Mouse (Mus musculus) small intestine, adult 2 months (tissue): ENCODE results near the gene Vsx1. TPM values are rescaled to one million over a fixed set of nuclear protein-coding genes. Genes with fewer than 3 reads are reported as not detected.

Experiments
- H3K27ac ChIP-seq: fragments of 200-500 bp; 2 replicates; pipeline ENCODE4 v1.5.1; 2012; ENCODE audit warnings: low read depth, low read length, control low read depth, inconsistent platforms; ENCODE audit not compliant: insufficient read depth
- H3K27me3 ChIP-seq: fragments of 200-500 bp; 2 replicates; pipeline ENCODE4 v1.6.1; 2012; ENCODE audit warnings: mild to moderate bottlenecking, moderate library complexity, low read length, inconsistent platforms; ENCODE audit not compliant: control insufficient read depth, insufficient read depth
- H3K36me3 ChIP-seq: fragments of 200-500 bp; 2 replicates; pipeline ENCODE4 v1.6.1; 2012; ENCODE audit warnings: mild to moderate bottlenecking, low read length, control low read depth, inconsistent platforms; ENCODE audit not compliant: control insufficient read depth, insufficient read depth
- H3K4me1 ChIP-seq: fragments of 200-500 bp; 2 replicates; pipeline ENCODE4 v1.6.1; 2012; ENCODE audit warnings: low read length, inconsistent platforms, mixed read lengths; ENCODE audit not compliant: control insufficient read depth, insufficient read depth, insufficient read length
- H3K4me3 ChIP-seq: fragments of 200-500 bp; 2 replicates; pipeline ENCODE4 v1.5.1; 2012; ENCODE audit warnings: low read depth, mild to moderate bottlenecking, control low read depth, inconsistent platforms, low read length, moderate library complexity
- CTCF ChIP-seq: fragments of 200-500 bp; IDR thresholded peaks from 2 replicates; pipeline ENCODE4 v1.5.1; 2012; ENCODE audit warnings: low read depth, mild to moderate bottlenecking, control low read depth, inconsistent platforms, low read length, moderate library complexity, mixed read lengths; ENCODE audit not compliant: insufficient replicate concordance, insufficient read length; ENCODE audit errors: extremely low read depth
- POLR2A ChIP-seq: fragments of 200-500 bp; IDR thresholded peaks from 2 replicates; pipeline ENCODE4 v1.6.1; 2012; ENCODE audit warnings: low read depth, mild to moderate bottlenecking, control low read depth, inconsistent platforms, low read length, moderate library complexity
- WGBS: fragments of 180-500 bp; shearing (Covaris S2); methylation state at CpG from one replicate; pipeline ENCODE4 v1.1.7; 2018; 5-methylcytosine and 5-hydroxymethylcytosine counted together
- polyA plus RNA-seq: library from polyadenylated mRNA; depleted of rRNA; stranded (reverse); fragments of >200 nt; gene quantifications from 2 replicates; pipeline ENCODE4 v1.2.3, GENCODE M21; 2012; rRNA removed

Vsx1 gene
- not detected in 2 replicates for polyA plus RNA-seq

DNA sequence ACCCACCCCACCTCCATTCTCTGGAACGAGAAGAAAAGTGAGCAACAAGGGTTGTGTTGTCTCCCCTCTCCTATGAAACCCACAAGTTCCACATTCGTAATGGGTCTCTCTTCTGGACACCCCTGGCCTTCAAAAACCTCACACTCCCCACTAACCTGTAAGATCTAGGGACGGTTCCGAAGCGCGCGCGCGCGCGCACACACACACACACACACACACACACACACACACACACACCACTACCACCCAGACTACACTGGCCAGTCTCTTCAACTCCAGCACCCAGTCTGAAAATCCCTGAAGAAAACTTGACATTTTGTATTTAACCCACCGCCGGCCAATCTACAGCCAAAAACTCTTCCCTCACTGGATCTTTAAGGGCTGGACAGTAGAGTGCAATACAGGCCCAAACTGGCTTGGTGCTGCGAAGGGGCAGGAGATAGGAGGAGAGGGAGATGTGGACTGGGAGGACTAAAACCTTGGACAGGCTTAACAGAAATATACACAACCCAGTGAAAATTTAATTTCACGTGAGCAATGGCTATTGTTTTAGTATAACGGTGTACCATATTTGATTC lies at the start of gene Vsx1:
TSS of gene Vsx1 (minus strand) at position 138 of the 578 bp plus-strand sequence.
- Histone ChIP-seq H3K4me3 (peak within 1 kb of the TSS; percentile 29), H3K36me3 (no peaks in the 10 kb centered on the region), H3K4me1 (peaks cover 3% of the 10 kb centered on the region; the same call in 1 of the 2 replicates), H3K27me3 (peaks cover 36% of the 10 kb centered on the region), H3K27ac (no peak within 1 kb of the TSS)
- 42% methylated on average over 16 of the region's 16 CpGs for WGBS
- TF ChIP-seq POLR2A (no peak), CTCF (no peak)

DNA sequence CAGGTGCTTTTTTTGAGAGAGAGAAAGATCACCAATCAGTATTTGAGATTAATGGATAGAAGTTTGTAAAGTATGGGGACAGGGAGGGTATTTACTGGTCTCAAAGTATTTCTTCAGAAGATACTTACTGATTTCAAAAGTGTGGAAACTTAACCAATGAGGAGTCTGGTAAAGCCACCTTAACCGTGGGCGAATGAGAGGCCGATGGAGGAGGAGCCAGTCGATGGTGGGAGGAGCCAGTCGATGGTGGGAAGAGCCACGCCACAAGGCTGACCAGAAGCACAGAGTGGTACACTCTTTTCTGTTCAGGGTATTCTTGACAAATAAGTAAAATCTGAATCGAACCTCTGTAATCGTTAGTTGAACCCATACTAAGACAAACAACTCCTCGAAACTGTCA lies 48.7 kb upstream of the Vsx1 start:
- no peak overlapping the region for H3K4me3 ChIP-seq
- TF ChIP-seq POLR2A (no peak), CTCF (no peak)
- 67% methylated on average over 9 of the region's 9 CpGs for WGBS
- H3K27ac ChIP-seq: no peak overlapping the region
- no peaks in the 10 kb centered on the region for H3K27me3 ChIP-seq
- H3K36me3 ChIP-seq: no peaks in the 10 kb centered on the region
- no peaks in the 10 kb centered on the region for H3K4me1 ChIP-seq

DNA sequence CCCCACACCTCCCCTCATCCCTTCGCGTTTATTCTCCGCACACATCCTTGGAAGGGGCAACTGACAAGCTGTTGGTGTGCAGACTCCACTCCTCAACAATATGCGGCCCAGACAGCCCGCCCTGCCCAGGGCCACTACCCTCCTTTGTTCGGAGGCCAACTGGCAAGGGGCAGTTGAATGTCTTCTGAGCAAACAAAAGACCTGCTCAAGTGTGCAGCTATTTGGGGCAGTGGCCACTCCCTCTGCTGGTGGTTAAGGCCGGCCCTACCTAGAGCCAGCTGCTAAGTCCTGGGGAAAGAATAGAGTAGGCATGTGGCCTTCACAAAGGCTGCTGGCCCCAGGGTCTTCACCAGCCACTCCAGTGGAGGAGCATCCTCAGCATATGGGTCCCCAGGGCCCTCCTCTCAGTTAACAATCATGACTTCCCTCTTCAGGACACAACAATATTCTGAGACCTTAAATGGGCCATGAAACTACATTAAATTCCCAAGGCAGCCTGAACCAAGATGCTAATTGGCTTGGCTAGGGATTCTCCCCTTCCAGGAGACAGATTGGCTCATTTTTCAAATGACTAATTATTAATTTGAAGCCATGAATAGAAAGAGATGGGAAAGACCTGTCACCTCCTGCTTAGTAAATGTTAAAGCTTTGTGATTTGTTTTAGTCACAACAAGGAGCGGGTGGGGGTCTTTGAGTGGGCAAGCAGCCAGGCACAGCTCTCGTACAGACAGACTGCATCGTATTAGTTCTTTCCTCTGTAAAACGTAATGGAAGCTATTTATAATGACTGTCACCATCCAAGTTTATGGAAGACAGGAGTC lies 46.8 kb upstream of the Vsx1 start:
- no peak overlapping the region for H3K27ac ChIP-seq
- no peaks in the 10 kb centered on the region for H3K4me1 ChIP-seq
- H3K27me3 ChIP-seq: no peaks in the 10 kb centered on the region
- 65% methylated on average over 11 of the region's 11 CpGs for WGBS
- no peak overlapping the region for H3K4me3 ChIP-seq
- TF ChIP-seq POLR2A: no peak
- no peaks in the 10 kb centered on the region for H3K36me3 ChIP-seq

DNA sequence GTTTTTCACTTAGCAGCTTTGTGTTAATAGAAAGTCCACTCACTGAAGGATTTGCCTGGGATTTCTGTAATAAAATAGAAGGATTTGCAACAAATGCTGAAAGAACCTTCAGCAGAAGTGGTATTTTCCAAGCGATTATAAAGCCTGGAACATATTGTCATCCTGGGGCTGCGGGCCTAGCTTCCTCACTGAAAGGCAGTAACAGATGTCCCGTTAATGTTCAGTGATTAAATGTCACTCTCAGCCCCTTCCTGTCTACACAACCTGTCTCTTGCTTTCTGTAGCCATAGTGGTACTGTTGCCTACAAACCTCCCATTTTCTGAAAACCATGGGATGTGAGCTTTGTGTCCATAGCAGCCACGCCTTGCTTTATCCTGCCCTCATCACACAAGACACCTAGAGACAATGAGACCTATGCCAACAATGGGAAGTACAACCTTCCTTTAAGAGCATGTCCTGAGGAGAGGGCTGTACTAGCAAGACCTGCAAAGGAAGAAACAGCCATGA lies 23.1 kb upstream of the Vsx1 start:
- Histone ChIP-seq H3K4me1 (no peaks in the 10 kb centered on the region), H3K4me3 (no peak overlapping the region), H3K27me3 (no peaks in the 10 kb centered on the region), H3K36me3 (no peaks in the 10 kb centered on the region), H3K27ac (no peak overlapping the region)
- WGBS: 74% methylated on average over 4 of the region's 4 CpGs
- TF ChIP-seq POLR2A (no peak), CTCF (no peak)

DNA sequence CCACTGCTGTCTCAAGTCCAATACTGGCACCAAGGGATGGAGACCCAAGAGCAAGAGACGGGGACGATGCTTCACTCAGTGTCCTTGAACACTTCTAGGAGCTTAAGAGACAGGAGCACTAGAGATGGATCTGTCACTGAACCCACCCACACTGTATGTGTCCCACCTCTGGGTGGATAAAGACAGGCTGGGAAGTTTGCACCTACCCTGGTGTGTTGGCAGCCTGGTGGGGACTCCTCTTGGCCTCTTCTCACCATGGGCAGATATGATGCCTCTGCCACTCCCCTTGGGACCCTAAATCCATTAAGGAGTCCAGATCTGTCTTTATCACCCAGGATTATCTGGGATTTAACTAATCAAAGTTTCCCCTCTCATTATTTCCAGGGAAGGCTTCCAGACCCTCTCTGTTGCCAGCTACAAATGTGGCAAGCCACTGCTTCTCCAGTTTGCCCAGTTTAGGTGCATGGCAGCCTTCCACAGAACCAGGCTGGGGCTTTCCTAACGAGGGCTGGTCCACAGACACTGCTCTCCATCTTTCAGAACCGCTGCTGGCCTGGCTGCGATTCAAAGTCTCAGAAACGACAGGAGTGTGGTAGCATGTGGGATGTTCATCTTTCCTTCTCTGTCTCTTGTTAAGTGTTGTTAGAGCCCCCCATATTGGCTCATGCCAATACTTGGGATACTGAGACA lies 2.5 kb upstream of the Vsx1 start:
- Histone ChIP-seq H3K4me3 (no peak overlapping the region), H3K27ac (no peak overlapping the region), H3K27me3 (peaks cover 34% of the 10 kb centered on the region), H3K36me3 (no peaks in the 10 kb centered on the region), H3K4me1 (peaks cover 3% of the 10 kb centered on the region; the same call in 1 of the 2 replicates)
- 77% methylated on average over 6 of the region's 6 CpGs for WGBS
- TF ChIP-seq CTCF (no peak), POLR2A (no peak)

DNA sequence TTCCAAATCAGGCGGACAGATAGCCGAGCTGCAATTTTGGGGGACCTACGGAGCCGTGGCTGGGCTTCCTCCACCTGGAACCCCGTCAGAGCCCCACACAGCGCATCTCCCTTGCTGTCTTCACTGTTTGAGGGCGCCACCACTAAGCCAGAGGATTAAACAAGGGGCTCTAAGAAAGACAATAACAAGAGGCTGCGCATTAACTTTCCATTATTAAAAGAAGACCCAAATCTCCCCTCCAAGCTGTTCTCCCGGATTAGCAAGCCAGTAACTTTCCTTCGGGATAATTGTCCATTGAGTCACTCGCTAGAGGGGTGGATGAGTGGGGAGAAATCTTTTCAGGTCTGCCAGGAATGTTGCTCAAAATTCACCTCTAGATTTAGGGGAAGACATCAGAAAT lies 1.1 kb upstream of the Vsx1 start:
- WGBS: 10% methylated on average over 11 of the region's 11 CpGs
- peaks cover 36% of the 10 kb centered on the region for H3K27me3 ChIP-seq
- no peaks in the 10 kb centered on the region for H3K36me3 ChIP-seq
- no peak overlapping the region for H3K27ac ChIP-seq
- no peak overlapping the region for H3K4me3 ChIP-seq
- peaks cover 3% of the 10 kb centered on the region; the same call in 1 of the 2 replicates for H3K4me1 ChIP-seq
- TF ChIP-seq POLR2A: no peak
